Mouse (Mus musculus): ENCODE measurements around the gene Itgb7. TPM values are rescaled to one million over a fixed set of nuclear protein-coding genes. Genes with fewer than 3 reads are reported as not detected.
A peak's percentile ranks its signal among the peaks of the same experiment; 100 is the strongest.

The Itgb7 gene
- polyA plus RNA-seq, 1 experiment from 2014 or later: 4.3 TPM

- no peak overlapping the region for H3K4me3 ChIP-seq (ENCODE audit: low read depth, low read length)
- TF ChIP-seq CTCF (IDR thresholded peaks at IDR 0.05) (no peak), EP300 (IDR thresholded peaks at IDR 0.05) (no peak)
- H3K27ac ChIP-seq (ENCODE audit: low read length): no peak overlapping the region
- no peak overlapping the region for H3K4me2 ChIP-seq (replicated peaks; ENCODE audit: low read depth, low read length)
- H3K27me3 ChIP-seq (replicated peaks; ENCODE audit: insufficient read depth, low read length): no peaks in the 10 kb centered on the region
- 73% methylated on average over 16 of the region's 16 CpGs for WGBS
- H3K4me1 ChIP-seq (ENCODE audit: insufficient read depth, low read depth, low read length): no peaks in the 10 kb centered on the region
- H3K9me3 ChIP-seq (ENCODE audit: low read length): no peaks in the 10 kb centered on the region
- no peak overlapping the region for H3K9ac ChIP-seq (replicated peaks; ENCODE audit: low read depth)
- H3K36me3 ChIP-seq (ENCODE audit: insufficient read depth, low read length): no peaks in the 10 kb centered on the region
- DNase-seq (ENCODE audit: low spot score) (peak; percentile 77), ATAC-seq (peak; percentile 78)
These were observed 55.9 kb downstream of the Itgb7 start for GRCm38 (mm10) chr15:102175736-102176319.

DNA sequence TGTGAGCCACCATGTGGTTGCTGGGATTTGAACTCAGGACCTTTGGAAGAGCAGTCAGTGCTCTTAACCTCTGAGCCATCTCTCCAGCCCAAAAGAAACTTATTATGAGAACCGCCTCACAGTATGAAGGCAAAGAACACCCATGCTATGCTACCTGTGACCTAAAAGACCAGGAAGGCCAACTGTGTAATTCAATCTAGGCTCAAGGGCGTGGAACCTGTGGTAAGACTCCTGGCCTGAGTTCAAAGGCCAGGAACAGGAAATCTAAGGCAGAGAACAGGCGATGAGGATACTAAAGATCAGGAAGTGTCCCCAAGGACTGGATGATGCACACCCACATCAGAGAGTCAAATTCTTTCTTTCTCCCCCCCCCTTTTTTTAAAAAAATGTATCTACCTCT is 58.2 kb downstream of the Itgb7 start:
- Histone ChIP-seq H3K27me3 (replicated peaks; ENCODE audit: insufficient read depth, low read length) (no peaks in the 10 kb centered on the region), H3K9me3 (ENCODE audit: low read length) (no peaks in the 10 kb centered on the region), H3K36me3 (ENCODE audit: insufficient read depth, low read length) (no peaks in the 10 kb centered on the region), H3K9ac (replicated peaks; ENCODE audit: low read depth) (no peak overlapping the region), H3K4me1 (ENCODE audit: insufficient read depth, low read depth, low read length) (no peaks in the 10 kb centered on the region), H3K4me2 (replicated peaks; ENCODE audit: low read depth, low read length) (no peak overlapping the region), H3K4me3 (ENCODE audit: low read depth, low read length) (no peak overlapping the region), H3K27ac (ENCODE audit: low read length) (no peak overlapping the region)
- ATAC-seq: no peak
- no peak for DNase-seq (ENCODE audit: low spot score)
- 82% methylated on average over 3 of the region's 3 CpGs for WGBS
- no peak for TF ChIP-seq CTCF (IDR thresholded peaks at IDR 0.05)
- TF ChIP-seq EP300 (IDR thresholded peaks at IDR 0.05): no peak

GRCm38 (mm10) chr15:102169064-102169463 is 62.7 kb downstream of the Itgb7 start:
- Histone ChIP-seq H3K4me1 (ENCODE audit: insufficient read depth, low read depth, low read length) (peaks cover 4% of the 10 kb centered on the region), H3K27me3 (replicated peaks; ENCODE audit: insufficient read depth, low read length) (no peaks in the 10 kb centered on the region), H3K4me3 (ENCODE audit: low read depth, low read length) (no peak overlapping the region), H3K36me3 (ENCODE audit: insufficient read depth, low read length) (no peaks in the 10 kb centered on the region), H3K27ac (ENCODE audit: low read length) (no peak overlapping the region), H3K4me2 (replicated peaks; ENCODE audit: low read depth, low read length) (no peak overlapping the region), H3K9ac (replicated peaks; ENCODE audit: low read depth) (no peak overlapping the region), H3K9me3 (ENCODE audit: low read length) (no peaks in the 10 kb centered on the region)
- no peak for DNase-seq (ENCODE audit: low spot score)
- ATAC-seq: no peak
- no peak for TF ChIP-seq CTCF (IDR thresholded peaks at IDR 0.05)
- no peak for TF ChIP-seq EP300 (IDR thresholded peaks at IDR 0.05)
- 68% methylated on average over 2 of the region's 2 CpGs for WGBS

- ATAC-seq: peak; percentile 93
- Histone ChIP-seq H3K9ac (replicated peaks; ENCODE audit: low read depth) (no peak overlapping the region), H3K27me3 (replicated peaks; ENCODE audit: insufficient read depth, low read length) (no peaks in the 10 kb centered on the region), H3K27ac (ENCODE audit: low read length) (no peak overlapping the region), H3K36me3 (ENCODE audit: insufficient read depth, low read length) (no peaks in the 10 kb centered on the region), H3K4me2 (replicated peaks; ENCODE audit: low read depth, low read length) (no peak overlapping the region), H3K9me3 (ENCODE audit: low read length) (no peaks in the 10 kb centered on the region), H3K4me3 (ENCODE audit: low read depth, low read length) (no peak overlapping the region), H3K4me1 (ENCODE audit: insufficient read depth, low read depth, low read length) (peaks cover 4% of the 10 kb centered on the region)
- DNase-seq (ENCODE audit: low spot score): peak; percentile 88
- whole genome bisulfite sequencing: 24% methylated on average over 6 of the region's 6 CpGs
- TF ChIP-seq CTCF (IDR thresholded peaks at IDR 0.05) (no peak), EP300 (IDR thresholded peaks at IDR 0.05) (no peak)
These were observed 64.1 kb downstream of the Itgb7 start for GRCm38 (mm10) chr15:102167620-102168021.

Other genes starting within 250 kb of the Itgb7 start
- gene Krt8, start 227.5 kb downstream of the Itgb7 start, polyA plus RNA-seq (2015; fragmentation: Nextera tagmentation; extraction: Ambion mirVana): 353 and 389 TPM in 2 replicates
- 235 and 248 TPM in 2 replicates for gene Krt18, start 203.8 kb downstream of the Itgb7 start, polyA plus RNA-seq (2015; fragmentation: Nextera tagmentation; extraction: Ambion mirVana)
- 54.0 and 61.8 TPM in 2 replicates for gene Eif4b, start 158.2 kb downstream of the Itgb7 start, polyA plus RNA-seq (2015; fragmentation: Nextera tagmentation; extraction: Ambion mirVana)
- 48.7 and 51.6 TPM in 2 replicates for gene Tns2, start 131.5 kb downstream of the Itgb7 start, polyA plus RNA-seq (2015; fragmentation: Nextera tagmentation; extraction: Ambion mirVana)
- gene Spryd3, start 95.7 kb downstream of the Itgb7 start, polyA plus RNA-seq (2015; fragmentation: Nextera tagmentation; extraction: Ambion mirVana): 20.4 and 22.2 TPM in 2 replicates
- gene Igfbp6, start 87.6 kb downstream of the Itgb7 start, polyA plus RNA-seq (2015; fragmentation: Nextera tagmentation; extraction: Ambion mirVana): 109 and 123 TPM in 2 replicates
- 0.08 and 0.16 TPM in 2 replicates for gene Soat2, start 81.4 kb downstream of the Itgb7 start, polyA plus RNA-seq (2015; fragmentation: Nextera tagmentation; extraction: Ambion mirVana)
- 31.9 and 33.9 TPM in 2 replicates for gene Zfp740, start 28.7 kb downstream of the Itgb7 start, polyA plus RNA-seq (2015; fragmentation: Nextera tagmentation; extraction: Ambion mirVana)
- 71.0 and 76.9 TPM in 2 replicates for gene Csad, start 27.2 kb downstream of the Itgb7 start, polyA plus RNA-seq (2015; fragmentation: Nextera tagmentation; extraction: Ambion mirVana)
- 35.8 and 40.2 TPM in 2 replicates for gene Rarg, start 25.6 kb upstream of the Itgb7 start, polyA plus RNA-seq (2015; fragmentation: Nextera tagmentation; extraction: Ambion mirVana)
- gene Gm9918, start 38.6 kb upstream of the Itgb7 start, polyA plus RNA-seq (2015; fragmentation: Nextera tagmentation; extraction: Ambion mirVana): 0.13 and 0.36 TPM in 2 replicates
- gene Mfsd5, start 47.5 kb upstream of the Itgb7 start, polyA plus RNA-seq (2015; fragmentation: Nextera tagmentation; extraction: Ambion mirVana): 70.4 and 72.7 TPM in 2 replicates
- gene Espl1, start 64.3 kb upstream of the Itgb7 start, polyA plus RNA-seq (2015; fragmentation: Nextera tagmentation; extraction: Ambion mirVana): 0.99 and 1.4 TPM in 2 replicates
- 457 and 467 TPM in 2 replicates for gene Pfdn5, start 94.2 kb upstream of the Itgb7 start, polyA plus RNA-seq (2015; fragmentation: Nextera tagmentation; extraction: Ambion mirVana)
- 46.1 and 48.3 TPM in 2 replicates for gene Myg1, start 99.8 kb upstream of the Itgb7 start, polyA plus RNA-seq (2015; fragmentation: Nextera tagmentation; extraction: Ambion mirVana)
- gene Aaas, start 118.8 kb upstream of the Itgb7 start, polyA plus RNA-seq (2015; fragmentation: Nextera tagmentation; extraction: Ambion mirVana): 16.2 and 17.0 TPM in 2 replicates
- gene Sp7, start 135.2 kb upstream of the Itgb7 start, polyA plus RNA-seq (2015; fragmentation: Nextera tagmentation; extraction: Ambion mirVana): not detected in 2 replicates
- gene Sp1, start 174.2 kb upstream of the Itgb7 start, polyA plus RNA-seq (2015; fragmentation: Nextera tagmentation; extraction: Ambion mirVana): 7.3 and 8.6 TPM in 2 replicates
- gene Amhr2, start 213.4 kb upstream of the Itgb7 start, polyA plus RNA-seq (2015; fragmentation: Nextera tagmentation; extraction: Ambion mirVana): 8.3 and 11.0 TPM in 2 replicates
- gene Prr13, start 227.1 kb upstream of the Itgb7 start, polyA plus RNA-seq (2015; fragmentation: Nextera tagmentation; extraction: Ambion mirVana): 110 and 128 TPM in 2 replicates
- gene Pcbp2, start 238.6 kb upstream of the Itgb7 start, polyA plus RNA-seq (2015; fragmentation: Nextera tagmentation; extraction: Ambion mirVana): 154 and 157 TPM in 2 replicates